Mouse (Mus musculus): Measurements from ENCODE around the gene Akap4. TPM values are rescaled to one million over a fixed set of nuclear protein-coding genes. Genes with fewer than 3 reads are reported as not detected.

Akap4 gene
- total and polyA plus RNA-seq, 3 experiments, result not detected

- Histone ChIP-seq H3K27me3 (ENCODE audit: control insufficient read depth in 1 of 2, insufficient read depth in 2 of 2, low read length in 2 of 2) (no peaks in the 10 kb centered on the region), H3K27ac (ENCODE audit: control insufficient read depth, low read depth, low read length) (no peak overlapping the region), H3K4me1 (ENCODE audit: control insufficient read depth in 1 of 2, insufficient read depth in 2 of 2, low read length in 2 of 2) (no peaks in the 10 kb centered on the region), H3K9me3 (replicated peaks; ENCODE audit: insufficient read depth, low read length) (no peaks in the 10 kb centered on the region), H3K9ac (ENCODE audit: control insufficient read depth, low read depth, low read length, poor library complexity, severe bottlenecking) (no peak overlapping the region), H3K4me3 (ENCODE audit: control insufficient read depth in 1 of 2, insufficient read depth in 1 of 2, low read depth in 2 of 2, low read length in 2 of 2) (no peak overlapping the region), H3K79me2 (ENCODE audit: control insufficient read depth, insufficient read depth, low read length, poor library complexity) (no peaks in the 10 kb centered on the region), H3K36me3 (ENCODE audit: control insufficient read depth in 1 of 2, insufficient read depth in 2 of 2, low read length in 2 of 2) (no peaks in the 10 kb centered on the region)
- DNase-seq (ENCODE audit: low read depth, low spot score), result no peak
- TF ChIP-seq MAX (IDR thresholded peaks at IDR 0.05; ENCODE audit: low read length) (no peak), CTCF (IDR thresholded peaks at IDR 0.05 in 2 of 3, conservative IDR thresholded peaks at IDR 0.05 in 1 of 3; ENCODE audit: control insufficient read depth in 1 of 3, insufficient read depth in 1 of 3, low read depth in 2 of 3, low read length in 3 of 3, poor library complexity in 1 of 3, severe bottlenecking in 1 of 3) (no peak), RCOR1 (IDR thresholded peaks at IDR 0.05; ENCODE audit: low read depth, low read length) (no peak), ETS1 (IDR thresholded peaks at IDR 0.05; ENCODE audit: low read depth, low read length) (no peak), MAFK (IDR thresholded peaks at IDR 0.05; ENCODE audit: borderline replicate concordance, low read depth, low read length) (no peak), POLR2AphosphoS2 (IDR thresholded peaks at IDR 0.05; ENCODE audit: low read length) (no peak), GABPA (IDR thresholded peaks at IDR 0.05; ENCODE audit: low read depth, low read length) (no peak), EP300 (IDR thresholded peaks at IDR 0.05; ENCODE audit: low read depth in 1 of 2, low read length in 2 of 2) (no peak), UBTF (IDR thresholded peaks at IDR 0.05; ENCODE audit: borderline replicate concordance, insufficient read depth, low read depth, low read length) (no peak), TBP (IDR thresholded peaks at IDR 0.05; ENCODE audit: low read depth, low read length) (no peak), GATA1 (IDR thresholded peaks at IDR 0.05; ENCODE audit: low read depth, low read length) (no peak), HCFC1 (IDR thresholded peaks at IDR 0.05; ENCODE audit: low read depth, low read length) (no peak), E2F4 (IDR thresholded peaks at IDR 0.05; ENCODE audit: borderline replicate concordance, low read depth, low read length) (no peak), TAL1 (IDR thresholded peaks at IDR 0.05; ENCODE audit: low read length) (no peak), POLR2AphosphoS5 (IDR thresholded peaks at IDR 0.05; ENCODE audit: borderline replicate concordance, low read depth, low read length) (no peak), NRF1 (IDR thresholded peaks at IDR 0.05; ENCODE audit: insufficient read depth, low read depth, low read length, poor library complexity, severe bottlenecking) (no peak)
Measured at GRCm38 (mm10) chrX:7079820-7080429, 12.6 kb downstream of the Akap4 start.

- no peak overlapping the region for H3K4me3 ChIP-seq (ENCODE audit: control insufficient read depth in 1 of 2, insufficient read depth in 1 of 2, low read depth in 2 of 2, low read length in 2 of 2)
- no peak for TF ChIP-seq ZKSCAN1 (IDR thresholded peaks at IDR 0.05; ENCODE audit: low read depth, low read length)
- no peak for TF ChIP-seq CHD2 (IDR thresholded peaks at IDR 0.05; ENCODE audit: low read length)
- TF ChIP-seq ELF1 (IDR thresholded peaks at IDR 0.05; ENCODE audit: low read depth, low read length), result no peak
- no peak for TF ChIP-seq CTCF (IDR thresholded peaks at IDR 0.05 in 2 of 3, conservative IDR thresholded peaks at IDR 0.05 in 1 of 3; ENCODE audit: control insufficient read depth in 1 of 3, insufficient read depth in 1 of 3, low read depth in 2 of 3, low read length in 3 of 3, poor library complexity in 1 of 3, severe bottlenecking in 1 of 3)
- no peak for TF ChIP-seq ZMIZ1 (IDR thresholded peaks at IDR 0.05; ENCODE audit: low read depth, low read length)
- peak; percentile 7 for DNase-seq (ENCODE audit: low read depth, low spot score)
- H3K27me3 ChIP-seq (ENCODE audit: control insufficient read depth in 1 of 2, insufficient read depth in 2 of 2, low read length in 2 of 2), result no peaks in the 10 kb centered on the region
- no peak overlapping the region for H3K9ac ChIP-seq (ENCODE audit: control insufficient read depth, low read depth, low read length, poor library complexity, severe bottlenecking)
- H3K4me1 ChIP-seq (ENCODE audit: control insufficient read depth in 1 of 2, insufficient read depth in 2 of 2, low read length in 2 of 2), result no peaks in the 10 kb centered on the region
- H3K9me3 ChIP-seq (replicated peaks; ENCODE audit: insufficient read depth, low read length), result no peaks in the 10 kb centered on the region
- H3K27ac ChIP-seq (ENCODE audit: control insufficient read depth, low read depth, low read length), result no peak overlapping the region
- H3K36me3 ChIP-seq (ENCODE audit: control insufficient read depth in 1 of 2, insufficient read depth in 2 of 2, low read length in 2 of 2), result no peaks in the 10 kb centered on the region
- H3K79me2 ChIP-seq (ENCODE audit: control insufficient read depth, insufficient read depth, low read length, poor library complexity), result no peaks in the 10 kb centered on the region
Measured at GRCm38 (mm10) chrX:7085878-7086277, 18.6 kb downstream of the Akap4 start.

Measured in MEL (cell line).